Mouse (Mus musculus) lung, postnatal 0 days (tissue): Measurements from ENCODE around the gene Zc3h7a. TPM values are rescaled to one million over a fixed set of nuclear protein-coding genes. Genes with fewer than 3 reads are reported as not detected.

Source experiments
- ATAC-seq: fragments of 200-750 bp; cut with Nextera tagmentation; 2 replicates; pipeline ENCODE4 v1.8.0; 2017; ENCODE audit warnings: moderate library complexity
- DNase-seq: peaks from one replicate; pipeline ENCODE4 v3.0.0-alpha.2; 2016; ENCODE audit warnings: low spot score
- H3K27ac ChIP-seq: fragments of 300-500 bp; sonication (generic); 2 replicates; pipeline ENCODE4 v1.5.1; 2014; ENCODE audit warnings: antibody characterized with exemption, mild to moderate bottlenecking, low read length, mixed read lengths
- H3K27me3 ChIP-seq: fragments of 300-500 bp; sonication (generic); replicated peaks from 2 replicates; pipeline ENCODE4 v1.6.1; 2014; ENCODE audit warnings: low read length, mixed read lengths; ENCODE audit not compliant: insufficient read depth
- H3K36me3 ChIP-seq: fragments of 300-500 bp; sonication (generic); 2 replicates; pipeline ENCODE4 v1.6.1; 2014; ENCODE audit warnings: low read length, mixed read lengths; ENCODE audit not compliant: insufficient read depth
- H3K4me1 ChIP-seq: fragments of 300-500 bp; sonication (generic); 2 replicates; pipeline ENCODE4 v1.6.1; 2014; ENCODE audit warnings: antibody characterized with exemption, low read depth, low read length, mixed read lengths; ENCODE audit not compliant: insufficient read depth
- H3K4me2 ChIP-seq: fragments of 300-500 bp; sonication (generic); replicated peaks from 2 replicates; pipeline ENCODE4 v1.6.1; 2014; ENCODE audit warnings: low read depth, mild to moderate bottlenecking, low read length, moderate library complexity, mixed read lengths
- H3K4me3 ChIP-seq: fragments of 300-500 bp; sonication (generic); 2 replicates; pipeline ENCODE4 v1.5.1; 2014; ENCODE audit warnings: low read depth, low read length
- H3K9ac ChIP-seq: fragments of 300-500 bp; sonication (generic); replicated peaks from 2 replicates; pipeline ENCODE4 v1.6.1; 2014; ENCODE audit warnings: low read depth, mild to moderate bottlenecking
- H3K9me3 ChIP-seq: fragments of 300-500 bp; sonication (generic); 2 replicates; pipeline ENCODE4 v1.6.1; 2016; ENCODE audit warnings: low read length, mixed read lengths
- CTCF ChIP-seq: IDR thresholded peaks from 2 replicates; pipeline ENCODE4 v1.5.1; 2016; ENCODE audit warnings: antibody characterized with exemption, mild to moderate bottlenecking
- EP300 ChIP-seq: IDR thresholded peaks from 2 replicates; pipeline ENCODE4 v1.6.1; 2016; ENCODE audit warnings: antibody characterized with exemption, mild to moderate bottlenecking, control low read depth
- WGBS: fragments of 180-500 bp; shearing (Covaris S2); extraction: QIAGEN DNeasy Blood & Tissue Kit; methylation state at CpG from one replicate; pipeline ENCODE4 v1.1.7; 2014; 5-methylcytosine and 5-hydroxymethylcytosine counted together
- polyA plus RNA-seq: library from polyadenylated mRNA; unstranded; fragments of >200 nt; fragmentation: Nextera tagmentation; extraction: Ambion mirVana; gene quantifications from 2 replicates; pipeline ENCODE4 v1.2.1, GENCODE M21; 2015

Zc3h7a gene
- polyA plus RNA-seq, 1 experiment from 2014 or later = 52.4 TPM

DNA sequence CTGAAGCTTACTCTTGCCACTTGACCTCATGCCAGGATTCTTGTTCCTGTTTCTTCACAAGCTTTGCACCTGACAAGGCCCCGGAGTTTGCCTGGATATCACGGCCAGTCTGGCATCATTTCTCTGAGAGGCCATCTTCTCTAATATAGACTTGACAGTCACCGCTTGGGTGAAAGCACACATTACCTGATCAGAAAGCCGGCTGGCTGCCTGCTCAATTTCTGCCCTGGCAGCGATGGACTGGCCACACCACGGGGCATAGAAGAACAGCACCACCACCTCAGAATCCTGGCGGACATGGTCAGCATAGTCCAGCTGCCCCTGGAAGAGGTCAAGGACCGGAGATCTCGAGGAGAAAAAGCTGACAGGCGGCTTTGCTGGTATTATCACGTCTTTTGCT lies 47.9 kb downstream of the Zc3h7a start:
- peaks cover 3% of the 10 kb centered on the region; the same call in 1 of the 2 replicates for H3K4me1 ChIP-seq
- ATAC-seq = no peak
- H3K9ac ChIP-seq = no peak overlapping the region
- H3K27me3 ChIP-seq = no peaks in the 10 kb centered on the region
- WGBS = 83% methylated on average over 11 of the region's 11 CpGs
- no peak overlapping the region for H3K27ac ChIP-seq
- H3K36me3 ChIP-seq = peaks cover 11% of the 10 kb centered on the region; the same call in 1 of the 2 replicates
- no peak overlapping the region for H3K4me2 ChIP-seq
- H3K9me3 ChIP-seq = no peaks in the 10 kb centered on the region
- no peak overlapping the region for H3K4me3 ChIP-seq
- TF ChIP-seq CTCF (no peak), EP300 (no peak)
- no peak for DNase-seq

GRCm38 (mm10) chr16:11125371-11125770 lies 50.8 kb downstream of the Zc3h7a start:
- Histone ChIP-seq H3K27ac (no peak overlapping the region), H3K36me3 (peaks cover 26% of the 10 kb centered on the region), H3K9ac (no peak overlapping the region), H3K27me3 (no peaks in the 10 kb centered on the region), H3K4me1 (no peaks in the 10 kb centered on the region), H3K4me3 (no peak overlapping the region), H3K9me3 (no peaks in the 10 kb centered on the region), H3K4me2 (no peak overlapping the region)
- TF ChIP-seq EP300 (no peak), CTCF (no peak)
- ATAC-seq = no peak
- WGBS = 93% methylated on average over 2 of the region's 2 CpGs
- no peak for DNase-seq

- WGBS = 63% methylated on average over 1 of the region's 1 CpGs
- peak; percentile 43 for DNase-seq
- H3K4me3 ChIP-seq = no peak overlapping the region
- H3K9ac ChIP-seq = no peak overlapping the region
- TF ChIP-seq CTCF (no peak), EP300 (peak; percentile 72)
- H3K4me2 ChIP-seq = no peak overlapping the region
- ATAC-seq = peak; percentile 65
- H3K36me3 ChIP-seq = peaks cover 28% of the 10 kb centered on the region
- H3K4me1 ChIP-seq = no peaks in the 10 kb centered on the region
- H3K27ac ChIP-seq = no peak overlapping the region
- no peaks in the 10 kb centered on the region for H3K9me3 ChIP-seq
- no peaks in the 10 kb centered on the region for H3K27me3 ChIP-seq
Observed at GRCm38 (mm10) chr16:11124110-11124509, 52.1 kb downstream of the Zc3h7a start.

GRCm38 (mm10) chr16:11122625-11123024 lies 53.6 kb downstream of the Zc3h7a start:
- no peaks in the 10 kb centered on the region for H3K9me3 ChIP-seq
- no peak overlapping the region for H3K27ac ChIP-seq
- TF ChIP-seq CTCF (no peak), EP300 (no peak)
- ATAC-seq (no peak), DNase-seq (no peak)
- no peaks in the 10 kb centered on the region for H3K4me1 ChIP-seq
- no peaks in the 10 kb centered on the region for H3K27me3 ChIP-seq
- no peak overlapping the region for H3K4me2 ChIP-seq
- peaks cover 28% of the 10 kb centered on the region for H3K36me3 ChIP-seq
- H3K9ac ChIP-seq = no peak overlapping the region
- H3K4me3 ChIP-seq = no peak overlapping the region
- WGBS = 93% methylated on average over 2 of the region's 2 CpGs

- TF ChIP-seq EP300 (no peak), CTCF (peak; percentile 80)
- H3K9me3 ChIP-seq = no peaks in the 10 kb centered on the region
- ATAC-seq = no peak
- 63% methylated on average over 4 of the region's 4 CpGs for WGBS
- H3K36me3 ChIP-seq = no peaks in the 10 kb centered on the region; the same call in 1 of the 2 replicates
- H3K4me3 ChIP-seq = no peak overlapping the region
- peak; percentile 55 for DNase-seq
- H3K4me1 ChIP-seq = no peaks in the 10 kb centered on the region
- H3K9ac ChIP-seq = no peak overlapping the region
- no peaks in the 10 kb centered on the region for H3K27me3 ChIP-seq
- H3K27ac ChIP-seq = no peak overlapping the region
- H3K4me2 ChIP-seq = no peak overlapping the region
Observed at GRCm38 (mm10) chr16:11109198-11109740, 66.9 kb downstream of the Zc3h7a start.

GRCm38 (mm10) chr16:11104905-11105304 lies 71.3 kb downstream of the Zc3h7a start:
- H3K4me2 ChIP-seq = no peak overlapping the region
- no peaks in the 10 kb centered on the region for H3K9me3 ChIP-seq
- no peaks in the 10 kb centered on the region for H3K4me1 ChIP-seq
- WGBS = 94% methylated on average over 1 of the region's 1 CpGs
- DNase-seq = no peak
- no peak overlapping the region for H3K4me3 ChIP-seq
- ATAC-seq = no peak
- TF ChIP-seq EP300 (no peak), CTCF (no peak)
- no peak overlapping the region for H3K9ac ChIP-seq
- 0 out of 2 replicates have a peak, but pooled peaks cover 8% of the 10 kb centered on the region for H3K36me3 ChIP-seq
- no peaks in the 10 kb centered on the region for H3K27me3 ChIP-seq
- no peak overlapping the region for H3K27ac ChIP-seq

- H3K9me3 ChIP-seq = no peaks in the 10 kb centered on the region
- no peak overlapping the region for H3K27ac ChIP-seq
- ATAC-seq = no peak
- H3K9ac ChIP-seq = no peak overlapping the region
- H3K27me3 ChIP-seq = no peaks in the 10 kb centered on the region
- H3K4me3 ChIP-seq = no peak overlapping the region
- H3K36me3 ChIP-seq = no peaks in the 10 kb centered on the region
- TF ChIP-seq CTCF (no peak), EP300 (no peak)
- 83% methylated on average over 3 of the region's 3 CpGs for WGBS
- H3K4me2 ChIP-seq = no peak overlapping the region
- no peak for DNase-seq
- no peaks in the 10 kb centered on the region for H3K4me1 ChIP-seq
Observed at GRCm38 (mm10) chr16:11097301-11097700, 78.9 kb downstream of the Zc3h7a start.
